Mouse (Mus musculus): ENCODE results near the gene Cabp2.

DNA sequence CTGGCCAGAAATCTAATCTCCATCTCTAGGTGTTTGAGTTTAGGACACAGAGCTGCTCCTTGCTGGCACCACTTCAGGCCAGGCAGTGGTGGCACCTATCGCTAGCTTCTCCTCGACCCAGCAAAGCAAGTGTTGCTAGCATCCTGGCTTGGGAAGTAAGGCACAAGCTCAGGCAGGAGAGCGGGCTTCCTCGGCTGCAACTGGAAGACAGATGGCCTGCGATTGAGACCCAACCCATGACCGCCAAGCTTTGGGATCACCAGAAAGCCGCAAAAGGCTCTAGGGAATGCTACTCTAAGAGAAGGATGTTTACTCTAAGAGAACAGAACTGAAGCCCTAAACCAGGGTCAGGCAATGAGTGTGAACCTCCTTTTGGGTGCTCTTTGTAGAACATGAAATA lies 48.1 kb downstream of the Cabp2 start:
- TF ChIP-seq POLR2A (IDR thresholded peaks at IDR 0.05; ENCODE audit: insufficient read depth, low read depth, low read length) (no peak), EP300 (IDR thresholded peaks at IDR 0.05; ENCODE audit: insufficient read depth, low read depth, low read length) (no peak), CTCF (IDR thresholded peaks at IDR 0.05) (no peak)
